Mouse (Mus musculus): Measurements from ENCODE around the gene Snd1.

Gene Snd1

DNA sequence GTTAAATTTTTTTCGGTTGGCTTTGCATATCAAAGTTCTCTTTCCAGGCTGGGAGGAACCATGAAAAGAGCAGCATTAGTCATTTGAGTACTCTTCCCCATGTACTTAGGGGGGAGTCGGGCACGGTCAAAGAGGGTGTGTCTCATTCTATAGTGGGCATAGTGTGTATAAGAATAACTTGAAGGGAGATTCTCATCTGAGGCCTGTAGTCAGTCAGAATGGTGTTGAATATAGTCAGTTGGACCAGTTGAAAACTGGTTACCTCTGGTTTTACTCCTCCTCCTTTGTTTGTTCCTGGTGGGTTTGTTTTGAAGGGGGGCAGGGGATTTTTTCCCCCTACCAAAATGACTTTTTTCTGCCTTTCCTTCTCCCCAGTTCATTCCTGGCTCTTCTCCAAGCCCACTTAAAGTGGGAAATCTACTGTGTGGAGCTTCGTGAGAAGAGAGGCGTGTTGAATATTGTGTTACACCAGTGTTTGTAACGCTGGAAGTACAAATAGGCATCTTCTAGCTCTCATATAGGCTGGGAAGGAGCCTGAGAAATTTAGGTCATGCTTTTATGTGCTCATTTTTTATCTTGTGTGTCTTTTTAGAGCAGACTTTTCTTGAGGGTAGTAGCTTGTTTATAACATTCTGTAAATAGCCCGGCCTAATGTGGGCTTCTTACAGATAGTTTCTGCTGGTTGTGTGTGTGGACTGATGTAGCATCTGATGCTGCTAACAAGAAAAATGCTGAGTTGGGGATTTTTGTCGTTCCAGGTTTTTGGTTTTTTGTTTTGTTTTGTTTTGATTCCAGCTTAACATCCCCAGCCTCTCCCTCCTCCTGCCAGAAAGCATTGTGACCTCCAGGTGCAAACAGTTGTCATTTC lies 231.4 kb downstream of the Snd1 start:
- DNase-seq (ENCODE audit: low spot score in 2 of 2): no peak

DNA sequence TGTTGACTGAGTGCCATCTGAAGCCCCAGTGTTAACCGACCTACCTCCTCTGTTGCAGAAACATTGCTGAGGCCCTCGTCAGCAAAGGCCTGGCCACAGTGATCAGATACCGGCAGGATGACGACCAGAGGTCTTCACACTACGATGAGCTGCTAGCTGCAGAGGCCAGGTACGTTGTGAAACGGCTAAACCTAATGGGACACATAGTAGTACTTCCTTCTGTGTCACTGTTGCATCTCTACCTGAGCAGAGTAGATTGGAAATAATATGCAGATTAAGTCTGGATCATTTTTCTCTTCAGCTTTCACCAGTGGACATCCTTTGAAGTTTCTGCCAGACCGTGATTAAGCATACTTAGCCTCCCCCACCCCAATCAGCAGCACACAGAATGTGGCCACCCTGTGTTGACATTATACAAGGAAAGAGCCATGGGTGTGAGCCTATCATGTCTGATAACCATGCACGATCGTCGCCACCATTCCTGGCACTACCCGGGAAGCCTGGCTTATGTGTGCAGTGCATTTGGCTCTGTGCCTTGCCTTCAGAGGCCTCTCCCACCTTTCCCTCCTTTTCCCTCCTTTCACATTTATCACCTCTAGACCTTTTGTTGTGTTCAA lies 232.1 kb downstream of the Snd1 start:
- no peak for DNase-seq (ENCODE audit: low spot score in 2 of 2)

DNA sequence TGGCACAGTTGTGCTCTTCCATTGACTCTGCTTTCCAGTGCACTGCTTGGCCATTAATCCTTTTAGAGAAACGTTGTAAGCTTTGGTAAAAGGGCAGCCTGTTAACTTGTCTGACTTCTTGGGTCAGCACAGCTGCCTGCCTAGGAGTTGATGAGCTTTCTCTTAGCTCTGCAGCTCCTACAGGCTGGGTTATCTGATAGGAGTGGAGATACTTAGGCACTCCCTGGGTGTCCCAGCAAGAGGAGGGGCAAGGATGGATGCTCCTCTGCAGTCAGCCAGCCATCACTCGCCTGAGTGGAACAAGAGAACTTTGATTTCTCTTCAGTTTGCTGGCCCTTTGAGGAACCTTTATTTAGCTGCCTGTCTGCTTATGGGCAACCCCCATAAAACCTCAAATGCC lies 235.1 kb downstream of the Snd1 start:
- no peak for DNase-seq (ENCODE audit: low spot score in 2 of 2)

DNA sequence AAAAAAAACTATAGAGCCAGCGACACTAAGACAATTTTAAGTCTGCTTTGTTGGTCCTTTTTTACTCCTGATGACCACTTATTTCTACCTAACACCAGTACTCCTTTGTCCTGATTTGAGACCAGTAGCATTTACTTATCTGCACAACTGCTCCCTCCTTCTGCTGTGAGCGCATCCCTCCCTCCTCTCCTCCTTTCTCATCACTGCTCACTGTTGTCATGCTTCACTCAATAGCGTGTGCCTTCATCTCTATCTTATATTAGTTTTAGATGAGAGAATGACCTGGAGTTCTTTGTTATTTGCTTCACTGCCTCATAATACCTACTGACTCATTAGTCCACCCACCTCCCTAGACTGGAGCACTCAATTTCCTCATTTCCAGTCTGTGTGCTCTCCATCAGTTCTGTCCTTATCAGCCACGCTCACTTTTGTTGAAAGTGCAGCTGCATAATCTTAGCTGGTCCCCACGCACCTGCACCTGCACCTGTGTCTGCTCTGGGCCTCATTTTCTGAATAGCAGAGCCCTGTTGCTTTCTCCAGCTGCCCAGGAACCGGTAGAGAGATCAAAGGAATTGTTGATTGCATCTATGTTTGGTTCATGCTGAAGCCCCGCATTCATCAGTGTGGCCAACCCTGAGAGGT lies 242.4 kb downstream of the Snd1 start:
- no peak for DNase-seq (ENCODE audit: low spot score in 2 of 2)

DNA sequence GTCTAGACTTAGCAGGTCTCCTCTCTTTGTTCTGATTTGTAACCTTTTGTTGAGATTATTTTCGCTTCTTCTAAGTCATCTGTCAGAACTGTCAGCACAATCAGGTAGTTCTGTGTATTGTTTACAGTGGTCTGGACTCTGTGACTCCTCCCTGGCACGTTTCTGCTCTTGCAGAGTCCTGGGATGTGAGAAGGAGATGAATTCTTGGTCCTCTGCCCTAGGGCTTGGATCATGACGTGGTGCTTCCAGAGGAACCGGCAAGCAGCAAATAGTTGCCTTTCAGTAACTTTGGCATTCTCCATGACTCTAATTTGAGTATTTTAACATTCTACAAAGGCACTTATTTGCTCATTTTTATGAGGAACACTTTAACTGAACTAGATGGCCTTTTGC lies 242.9 kb downstream of the Snd1 start:
- no peak for DNase-seq (ENCODE audit: low spot score in 2 of 2)

DNA sequence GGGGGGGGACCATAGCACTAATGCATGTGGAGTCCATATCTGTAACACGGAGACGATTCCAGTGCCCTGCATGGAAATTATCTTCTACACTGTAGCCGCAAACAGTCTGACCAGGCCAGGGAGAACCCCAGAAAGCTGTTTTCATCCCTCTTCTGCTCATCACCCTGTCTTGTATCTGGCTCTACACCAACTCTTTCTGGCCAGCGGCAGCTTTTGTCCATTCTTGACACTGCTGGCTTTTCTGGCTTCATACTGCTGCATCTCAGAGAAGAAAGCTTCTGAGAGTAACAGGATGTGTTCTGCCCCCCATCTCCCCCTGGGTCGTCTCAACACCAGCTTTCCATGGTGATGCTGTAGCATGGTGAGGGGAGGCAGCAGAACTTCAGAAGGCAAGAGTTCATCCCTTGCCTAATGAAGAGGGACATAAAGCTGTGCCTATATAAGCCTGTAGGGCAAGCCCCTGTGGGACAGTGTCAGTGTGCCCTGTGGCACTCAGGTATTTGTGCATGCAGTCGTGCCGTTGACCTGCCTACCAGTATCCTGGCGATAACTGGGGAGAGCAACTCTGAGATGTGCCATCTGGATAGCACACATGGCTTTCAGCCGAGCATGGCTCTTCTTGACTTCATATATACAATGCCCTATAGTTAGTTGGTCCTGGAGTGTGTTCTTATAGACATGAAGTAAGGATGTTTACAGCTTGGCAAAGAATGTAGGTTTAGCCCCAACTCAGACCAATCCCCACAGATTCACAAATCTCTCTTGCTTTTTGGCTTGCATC lies 245.6 kb downstream of the Snd1 start:
- DNase-seq (ENCODE audit: low spot score in 2 of 2): no peak

GRCm38 (mm10) chr6:28723059-28723458 lies 248.1 kb downstream of the Snd1 start:
- DNase-seq (ENCODE audit: low spot score in 2 of 2): no peak

DNA sequence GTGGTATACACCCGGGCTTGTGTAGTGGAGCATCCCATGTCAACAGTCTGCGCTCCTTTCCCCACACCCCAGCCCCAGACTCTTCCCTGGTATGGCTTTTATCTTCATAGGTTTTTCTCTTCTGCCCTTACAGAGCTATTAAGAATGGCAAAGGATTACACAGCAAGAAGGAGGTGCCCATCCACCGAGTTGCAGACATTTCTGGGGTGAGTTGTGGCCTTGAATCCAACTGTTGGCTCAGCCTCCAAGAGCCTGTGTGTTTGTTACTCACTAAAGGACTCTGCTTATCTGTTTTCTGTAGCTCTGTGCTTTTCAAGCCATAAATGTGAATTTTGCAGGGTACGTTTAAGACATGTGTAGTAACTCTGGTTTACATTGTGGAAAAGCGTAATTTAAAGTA lies 249.8 kb downstream of the Snd1 start:
- DNase-seq (ENCODE audit: low spot score in 2 of 2): no peak

- no peak for DNase-seq (ENCODE audit: low spot score in 2 of 2)
Observed at GRCm38 (mm10) chr6:28729236-28729635, 254.3 kb downstream of the Snd1 start.

- no peak for DNase-seq (ENCODE audit: low spot score in 2 of 2)
Observed at GRCm38 (mm10) chr6:28729649-28730048, 254.7 kb downstream of the Snd1 start.

GRCm38 (mm10) chr6:28731246-28731645 lies 256.3 kb downstream of the Snd1 start:
- DNase-seq (ENCODE audit: low spot score in 2 of 2): no peak

DNA sequence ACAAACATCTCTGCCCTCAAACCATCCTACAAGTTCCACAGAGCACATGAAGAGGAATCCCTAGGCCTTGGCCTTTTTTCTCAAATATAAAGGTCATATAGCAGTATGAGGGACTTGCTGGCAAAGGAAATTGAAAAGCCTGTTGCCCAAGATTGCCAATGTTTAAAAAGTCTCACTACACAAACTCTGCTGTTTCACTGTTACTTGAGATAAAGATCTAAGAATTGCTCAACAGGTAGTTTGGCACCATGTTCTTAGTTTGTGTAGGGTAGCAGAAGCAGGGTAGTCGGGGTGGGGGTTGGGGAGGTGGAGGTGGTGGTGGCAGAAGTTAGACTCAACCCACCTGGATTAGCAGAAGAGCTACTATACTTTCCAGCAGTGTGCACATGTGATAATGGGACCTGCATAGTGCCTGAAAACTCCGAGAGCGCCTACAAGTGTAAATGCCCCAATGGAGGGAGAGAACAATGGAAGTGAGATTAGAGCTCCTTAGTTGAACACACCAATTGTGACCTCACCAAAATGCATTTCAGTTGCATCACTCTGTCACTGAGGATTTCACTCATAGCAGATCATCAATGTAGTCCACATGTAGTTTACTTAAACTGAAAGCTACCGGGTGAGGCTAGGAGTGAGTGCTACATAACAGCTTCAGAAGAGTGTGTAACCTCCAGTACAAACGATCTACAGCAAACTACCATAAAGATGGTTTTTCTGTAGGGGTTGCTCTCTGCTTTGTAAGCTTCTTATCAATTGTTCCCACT lies 259.1 kb downstream of the Snd1 start:
- no peak for DNase-seq (ENCODE audit: low spot score in 2 of 2)

GRCm38 (mm10) chr6:28735116-28735515 lies 260.2 kb downstream of the Snd1 start:
- DNase-seq (ENCODE audit: low spot score in 2 of 2): no peak

DNA sequence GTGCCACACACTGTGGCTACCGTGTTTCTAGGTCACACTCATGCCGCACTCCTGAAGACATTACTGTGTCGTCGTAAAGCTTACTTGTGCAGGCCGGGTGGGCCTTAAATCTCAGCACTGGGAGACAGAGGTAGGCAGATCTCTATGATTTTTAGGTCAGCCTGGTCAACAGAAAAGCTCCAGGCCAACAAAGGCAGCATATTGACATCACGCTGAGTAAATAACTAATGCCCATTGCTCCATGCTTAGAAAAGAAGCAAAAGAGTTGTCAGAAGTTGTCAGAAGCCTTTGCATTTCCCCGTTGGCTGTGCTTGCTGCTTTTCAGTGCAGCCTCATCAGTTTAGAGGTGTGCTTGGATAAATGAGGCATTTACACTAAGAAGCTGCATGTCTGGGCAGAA lies 261.7 kb downstream of the Snd1 start:
- no peak for DNase-seq (ENCODE audit: low spot score in 2 of 2)

DNA sequence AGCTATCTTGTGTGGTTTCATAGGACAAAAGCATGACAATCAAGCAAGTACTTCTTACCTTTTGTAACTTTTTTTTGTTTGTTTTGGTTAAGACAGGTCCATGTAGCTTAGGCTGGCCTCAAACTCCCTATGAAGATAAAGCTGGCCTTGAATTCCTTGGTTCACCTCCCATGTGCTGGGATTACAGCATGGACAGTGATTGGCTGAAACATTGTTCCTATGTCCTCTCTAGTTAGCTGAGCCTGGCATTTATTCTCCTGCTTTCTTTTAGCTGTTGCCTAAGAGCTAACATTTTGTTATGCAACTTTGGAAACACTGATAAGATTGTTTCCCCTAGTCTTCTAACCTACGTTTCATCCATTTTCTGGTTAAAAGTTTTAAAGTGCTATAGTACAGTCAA lies 262.7 kb downstream of the Snd1 start:
- DNase-seq (ENCODE audit: low spot score in 2 of 2): no peak

- no peak for DNase-seq (ENCODE audit: low spot score in 2 of 2)
Observed at GRCm38 (mm10) chr6:28743586-28743985, 268.6 kb downstream of the Snd1 start.

DNA sequence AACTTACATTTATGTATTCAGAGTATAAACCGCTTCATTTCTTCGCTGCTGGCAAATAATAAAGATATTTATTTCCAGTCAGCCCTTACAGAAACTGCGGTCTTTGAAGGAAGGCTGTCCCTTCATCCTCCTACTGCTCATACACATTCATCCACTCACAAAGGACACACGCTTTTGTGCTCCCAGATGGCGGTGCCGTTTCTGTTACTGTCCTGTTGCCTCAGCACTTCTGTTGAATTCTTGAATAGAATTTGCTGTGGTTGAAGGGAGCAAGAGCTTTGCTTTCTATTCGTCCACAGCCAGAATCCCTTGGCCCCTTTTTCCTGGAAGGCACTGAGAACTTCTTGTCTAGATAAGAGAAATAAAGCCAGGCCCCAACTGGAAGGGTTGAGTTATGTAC lies 270.9 kb downstream of the Snd1 start:
- no peak for DNase-seq (ENCODE audit: low spot score in 2 of 2)

GRCm38 (mm10) chr6:28747025-28747424 lies 272.1 kb downstream of the Snd1 start:
- no peak for DNase-seq (ENCODE audit: low spot score in 2 of 2)

- no peak for DNase-seq (ENCODE audit: low spot score in 2 of 2)
Observed at GRCm38 (mm10) chr6:28747931-28748670, 273.2 kb downstream of the Snd1 start.

DNA sequence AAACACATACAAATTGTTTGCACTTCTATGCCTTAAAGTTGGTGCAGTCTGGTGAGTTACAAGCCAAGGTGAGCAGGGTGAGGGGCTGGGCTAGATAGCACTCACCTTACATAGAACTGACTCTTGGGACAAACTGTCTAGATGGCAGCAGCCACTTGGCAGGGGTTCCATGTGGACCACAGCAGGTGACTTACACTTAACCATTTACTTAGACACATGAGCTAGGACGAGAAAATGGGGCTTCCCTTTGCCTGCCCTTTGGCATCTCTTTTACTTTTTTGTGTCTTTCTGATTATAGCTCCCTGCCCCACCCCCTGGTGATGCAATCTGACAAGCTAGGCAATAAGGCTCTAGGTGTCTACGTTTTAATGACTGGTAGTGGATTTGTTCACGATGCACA lies 274.3 kb downstream of the Snd1 start:
- no peak for DNase-seq (ENCODE audit: low spot score in 2 of 2)

DNA sequence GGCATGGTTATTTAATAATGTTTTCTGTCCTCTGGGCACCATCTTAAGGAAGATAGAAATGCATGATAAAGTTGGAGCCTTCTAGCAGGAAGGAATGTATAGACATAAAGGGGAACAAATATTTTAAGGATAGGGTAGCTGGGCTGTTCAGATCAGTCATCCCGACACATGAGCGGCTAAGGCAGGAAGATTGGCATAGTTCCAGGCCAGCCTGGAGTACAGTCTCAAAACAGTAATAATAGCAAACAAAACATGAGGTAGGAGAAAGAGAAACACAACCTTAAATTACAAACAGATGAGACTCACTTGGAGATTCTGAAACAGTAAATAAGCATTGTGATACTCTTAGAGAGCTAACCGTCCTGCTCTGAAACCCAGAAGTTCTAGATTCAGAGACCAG lies 276.2 kb downstream of the Snd1 start:
- DNase-seq (ENCODE audit: low spot score in 2 of 2): no peak

All from right cerebral cortex, postnatal 36 days (tissue).